Mouse (Mus musculus): Measurements from ENCODE around the gene Chl1. TPM values are rescaled to one million over a fixed set of nuclear protein-coding genes. Genes with fewer than 3 reads are reported as not detected.

Gene Chl1
- under 1 TPM in 1 of 2 experiments, not detected in 1; 0.37 TPM for polyA plus RNA-seq (2017; shearing (Covaris generic))

DNA sequence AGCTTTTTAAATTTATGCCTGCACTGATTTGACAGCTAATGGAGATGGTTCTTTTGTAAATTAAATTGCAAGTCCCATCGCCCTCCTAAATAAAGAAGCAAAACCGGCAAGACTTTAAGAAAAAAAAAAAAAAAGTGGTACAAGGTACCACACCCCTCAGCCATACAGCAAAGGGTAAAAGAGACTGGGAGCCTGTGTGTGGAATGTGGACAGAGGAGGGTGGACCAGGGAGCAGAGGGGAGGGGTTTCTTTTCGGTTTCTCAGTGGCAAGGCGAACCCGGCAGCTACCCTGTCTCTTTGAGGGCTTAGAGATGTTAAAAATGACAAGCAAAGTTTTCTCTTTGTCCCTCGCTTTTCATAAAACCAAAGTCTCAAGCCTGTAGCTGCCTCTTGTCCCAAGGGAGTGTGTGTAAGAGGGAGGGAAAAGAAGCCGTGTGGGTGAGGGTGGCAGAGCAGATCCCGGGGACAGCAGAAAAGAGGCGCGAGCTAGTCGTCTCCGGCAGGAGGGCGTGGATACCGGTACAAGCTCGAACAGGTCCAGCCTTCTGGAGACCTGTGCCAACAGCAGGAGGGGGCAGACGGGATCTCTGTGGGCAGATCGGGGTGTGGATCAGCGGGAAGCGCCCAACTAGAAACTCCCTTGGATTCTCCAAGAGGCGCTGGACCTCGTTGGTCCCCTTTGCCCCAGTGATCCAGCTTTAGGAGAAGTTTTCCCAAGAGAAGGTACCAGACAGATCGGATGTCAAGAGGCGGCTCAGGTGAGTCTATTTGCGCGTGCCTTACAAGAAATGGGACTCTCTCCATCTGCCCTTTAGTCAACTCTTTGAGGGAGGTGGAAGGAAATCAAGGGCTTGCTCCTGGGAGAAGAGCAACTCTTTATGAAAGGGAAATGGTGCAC, at the start of gene Chl1:
TSS of gene Chl1 (plus strand) at position 195 of the 898 bp plus-strand sequence.

